Mouse (Mus musculus) T-cell, adult 2 months (primary cell): ENCODE data around the gene Eif5a.

Source experiments
- DNase-seq: peaks from one replicate; pipeline ENCODE4 v3.0.0; 2022; ENCODE audit warnings: low spot score

Gene Eif5a

DNA sequence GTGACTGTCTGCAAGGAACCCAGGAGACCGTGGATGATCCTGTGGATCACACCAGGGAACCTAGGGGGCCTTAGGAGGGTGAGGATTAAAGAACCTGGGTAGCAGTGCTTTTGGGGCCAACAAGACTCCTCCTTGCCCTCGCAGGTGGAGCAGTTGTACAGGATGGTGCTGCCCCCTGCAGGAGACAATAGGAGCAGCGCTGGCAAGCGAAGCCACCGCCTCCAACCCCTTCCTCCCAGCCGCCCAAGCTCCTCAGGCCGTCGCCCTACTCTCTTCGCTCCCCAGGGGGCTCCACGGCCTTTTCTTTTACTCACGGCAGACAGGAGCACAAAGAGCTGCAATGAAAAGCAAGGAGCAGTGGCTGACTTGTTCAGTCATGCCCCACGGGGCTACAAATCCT is 44.9 kb downstream of the Eif5a start:
- peak; percentile 91 for DNase-seq

DNA sequence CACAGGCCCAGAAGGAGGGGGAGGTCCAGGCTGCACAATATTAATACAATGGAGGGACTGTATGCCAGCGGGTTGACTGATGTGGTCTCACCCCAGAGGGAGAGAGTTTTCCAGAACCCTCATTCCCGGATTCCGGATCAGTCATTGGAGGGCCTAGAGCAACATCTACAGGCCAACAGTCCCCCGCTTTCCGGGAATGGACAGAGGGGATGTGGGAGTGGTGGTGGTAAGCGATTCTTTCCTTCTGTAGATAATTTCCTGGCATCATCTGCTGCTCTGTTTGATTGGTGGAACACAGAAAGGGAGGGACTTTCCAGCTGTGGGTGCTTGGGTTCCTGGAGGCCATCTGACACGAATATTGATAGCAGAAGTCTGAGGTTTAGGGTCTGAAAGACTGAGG is 45.6 kb downstream of the Eif5a start:
- no peak for DNase-seq

DNA sequence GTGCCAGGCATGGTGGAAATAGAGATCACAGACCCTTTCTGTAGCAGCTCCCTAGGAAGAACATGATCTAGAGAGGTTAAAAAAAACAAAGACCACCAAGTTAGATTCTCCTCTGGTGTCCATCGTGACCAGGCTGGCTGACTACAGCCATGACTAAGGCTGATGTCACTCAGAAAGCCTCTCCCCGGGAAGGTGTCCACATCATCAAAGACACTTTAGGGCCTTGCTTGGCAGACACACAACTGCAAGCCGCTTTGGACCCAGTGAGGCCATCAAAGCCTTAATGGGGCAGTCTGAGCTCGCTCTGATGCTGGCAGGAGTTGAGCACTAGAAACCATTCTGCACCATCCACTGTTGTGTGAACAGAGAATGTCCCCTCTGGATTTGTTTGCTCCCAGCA is 49.3 kb downstream of the Eif5a start:
- no peak for DNase-seq

DNA sequence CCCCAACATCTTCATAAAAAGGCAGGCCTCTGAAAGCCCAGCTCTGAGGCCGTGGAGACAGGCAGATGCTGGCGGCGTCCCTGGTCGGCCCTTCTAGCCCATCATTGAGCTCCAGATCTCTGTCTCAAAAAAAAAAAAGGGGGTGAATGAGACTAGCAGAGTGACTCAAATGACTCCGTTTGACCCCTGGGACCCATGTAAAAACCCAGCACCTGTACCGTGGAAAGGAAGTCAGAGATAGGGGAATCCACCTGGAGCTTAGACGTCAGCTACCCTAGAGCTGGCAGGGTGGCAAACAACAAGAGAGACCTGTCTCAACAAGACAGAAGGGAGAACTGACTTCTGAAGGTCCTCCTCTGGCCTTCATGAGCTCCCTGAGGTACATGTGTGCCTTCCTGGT is 49.9 kb downstream of the Eif5a start:
- no peak for DNase-seq

DNA sequence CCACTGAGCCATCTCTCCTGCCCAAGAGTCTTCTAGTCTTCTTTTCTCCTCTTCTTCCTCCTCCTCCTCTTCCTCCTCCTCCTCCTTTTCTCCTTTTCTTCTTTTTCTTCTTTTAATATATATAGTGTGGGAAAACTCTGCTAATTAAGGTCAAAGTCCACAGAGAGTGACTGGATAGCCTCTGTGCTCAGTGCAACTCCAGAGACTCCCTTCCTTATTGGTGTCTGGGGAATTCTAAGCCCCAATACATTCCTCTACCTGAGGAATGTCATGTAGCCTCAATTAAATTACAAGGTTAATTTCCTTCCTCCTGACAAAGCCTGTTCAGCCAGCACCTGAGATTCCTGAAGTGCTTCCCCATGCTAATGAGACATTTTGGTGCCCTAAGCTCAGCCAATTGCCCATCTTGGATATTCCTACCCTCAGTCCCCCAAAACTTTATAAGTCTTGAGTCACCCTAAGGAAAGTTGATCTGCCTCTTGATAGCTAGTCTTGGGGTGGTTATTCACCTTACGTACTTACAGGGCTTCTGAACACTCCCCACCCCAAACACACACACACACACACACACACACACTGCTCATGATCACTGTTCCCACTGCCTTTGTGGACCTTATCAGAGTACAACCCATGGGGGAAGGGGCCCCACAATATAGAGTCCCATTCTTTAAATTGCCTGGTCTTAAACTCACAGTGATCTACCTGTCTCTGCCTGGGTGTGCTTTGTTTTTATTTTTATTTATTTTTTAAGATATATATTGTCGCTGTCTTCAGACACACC is 51.3 kb downstream of the Eif5a start:
- DNase-seq, result no peak

DNA sequence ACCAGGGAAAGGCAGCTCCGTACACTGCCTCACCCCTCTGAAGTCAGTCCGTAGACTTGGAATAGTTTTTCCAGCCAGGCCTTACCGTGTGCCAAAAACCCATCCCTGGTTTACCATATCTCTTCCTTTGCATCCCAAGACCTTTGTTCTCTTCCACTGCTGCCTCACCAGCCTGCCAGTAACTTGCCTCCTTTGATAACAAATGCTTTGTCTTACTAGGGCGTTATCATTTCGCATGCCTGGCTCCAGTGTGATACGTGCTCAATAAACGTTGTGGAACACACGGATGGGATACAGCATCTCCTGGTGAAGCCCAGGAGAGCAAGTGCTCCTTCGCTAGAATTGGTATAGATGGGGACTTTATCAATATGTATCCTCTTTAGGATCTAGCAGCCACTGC is 54.4 kb downstream of the Eif5a start:
- no peak for DNase-seq
